Mouse (Mus musculus): ENCODE results near the gene Egln2.

Gene Egln2

DNA sequence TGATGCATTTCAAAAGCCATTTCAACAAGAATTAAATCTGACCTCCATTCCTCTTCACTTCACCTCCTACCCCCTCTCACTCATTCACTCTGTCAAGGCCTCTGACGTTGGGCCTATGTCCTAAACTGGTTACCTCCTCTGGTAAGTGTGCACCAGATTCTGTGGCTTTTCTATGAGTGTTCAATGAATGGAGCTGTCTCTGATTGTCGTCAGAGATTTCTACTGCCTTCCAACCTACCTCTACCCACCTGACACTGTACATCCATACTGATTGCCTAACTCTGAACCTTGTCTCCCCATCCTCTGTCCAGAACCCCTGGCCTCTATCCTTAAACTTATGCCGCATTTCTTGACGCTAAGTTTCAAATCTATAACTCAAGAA lies 11.3 kb upstream of the Egln2 start:
- in situ Hi-C loops (cut with MseI, MboI): no loop called here

DNA sequence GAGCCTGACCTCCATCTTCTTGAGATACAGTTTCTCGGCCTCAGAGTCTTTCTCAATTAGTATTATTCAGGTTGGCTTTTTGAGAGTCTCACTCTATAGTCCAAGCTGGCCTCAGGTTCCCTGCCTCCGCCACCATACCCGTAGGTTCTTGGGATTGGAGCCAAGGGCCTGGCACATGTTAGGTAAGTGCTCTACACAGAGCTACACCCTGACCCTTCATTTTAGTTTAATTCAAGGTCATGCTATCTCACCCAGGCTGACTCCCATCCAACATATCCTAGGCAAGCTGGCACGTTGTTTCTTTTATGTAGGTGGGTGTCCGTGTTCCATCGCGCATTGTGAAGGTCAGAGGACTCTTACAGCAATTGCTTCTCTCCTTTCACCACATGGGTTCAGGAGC lies 8.3 kb upstream of the Egln2 start:
- in situ Hi-C loops (cut with MseI, MboI): no loop called here

DNA sequence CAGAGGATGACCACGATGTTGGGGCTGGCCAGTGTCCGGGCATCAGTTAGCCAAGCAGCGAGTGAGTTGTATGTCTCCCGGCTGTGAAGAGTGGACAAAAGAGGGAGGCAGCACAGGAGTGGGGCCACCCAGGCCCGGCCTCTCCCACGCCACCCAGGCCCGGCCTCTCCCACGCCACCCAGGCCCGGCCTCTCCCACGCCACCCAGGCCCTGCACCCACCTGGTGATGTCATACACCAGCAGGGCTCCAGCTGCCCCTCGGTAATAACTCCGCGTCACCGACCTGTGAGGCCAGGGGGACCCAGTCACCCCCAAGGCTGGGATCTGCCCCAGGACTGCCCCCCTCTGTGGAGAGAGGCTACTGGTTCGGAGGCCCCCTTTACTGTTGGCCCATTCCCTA lies 7.9 kb upstream of the Egln2 start:
- in situ Hi-C loops (cut with MseI, MboI): no loop called here

DNA sequence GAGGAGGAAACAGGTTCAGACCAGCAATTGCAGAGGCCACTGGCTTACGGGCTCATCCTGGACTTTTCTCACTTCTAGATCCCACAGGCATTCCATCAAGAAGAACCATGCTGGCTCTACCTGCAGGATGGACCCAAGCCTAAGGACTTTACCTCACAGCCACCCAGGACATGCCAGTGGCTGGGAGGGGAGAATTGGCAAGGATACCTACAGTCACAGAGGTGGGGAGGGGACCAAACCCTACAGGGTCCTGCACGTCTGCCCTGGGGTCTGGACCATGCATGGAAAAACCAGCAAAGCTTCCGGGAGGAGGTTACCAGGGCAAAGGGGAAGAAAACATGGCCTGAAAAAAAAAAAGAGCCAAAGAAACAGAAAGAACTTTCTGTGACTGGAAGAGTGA lies 4.4 kb upstream of the Egln2 start:
- in situ Hi-C loops (cut with MseI, MboI): no loop called here

DNA sequence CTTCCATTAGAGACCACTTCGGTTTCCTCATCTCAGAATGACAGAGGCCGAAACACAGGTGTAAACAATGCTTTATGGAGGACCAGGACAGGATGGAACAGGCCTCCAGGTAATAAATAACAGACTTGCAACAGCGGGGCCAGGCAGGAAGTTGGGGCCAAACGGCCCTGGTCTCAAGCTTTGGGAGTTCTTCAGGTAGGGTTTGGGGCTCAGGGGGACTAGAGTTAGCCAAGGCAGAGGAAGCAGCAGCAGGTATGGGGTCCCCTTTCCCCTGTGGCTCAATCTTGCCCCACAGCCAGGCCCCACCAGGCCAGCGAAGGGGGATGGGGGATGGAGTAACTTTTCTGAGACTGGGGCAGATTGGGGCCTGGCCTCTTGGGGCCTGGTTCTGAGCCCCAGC lies 1.8 kb upstream of the Egln2 start:
- in situ Hi-C loops (cut with MseI, MboI): no loop called here

DNA sequence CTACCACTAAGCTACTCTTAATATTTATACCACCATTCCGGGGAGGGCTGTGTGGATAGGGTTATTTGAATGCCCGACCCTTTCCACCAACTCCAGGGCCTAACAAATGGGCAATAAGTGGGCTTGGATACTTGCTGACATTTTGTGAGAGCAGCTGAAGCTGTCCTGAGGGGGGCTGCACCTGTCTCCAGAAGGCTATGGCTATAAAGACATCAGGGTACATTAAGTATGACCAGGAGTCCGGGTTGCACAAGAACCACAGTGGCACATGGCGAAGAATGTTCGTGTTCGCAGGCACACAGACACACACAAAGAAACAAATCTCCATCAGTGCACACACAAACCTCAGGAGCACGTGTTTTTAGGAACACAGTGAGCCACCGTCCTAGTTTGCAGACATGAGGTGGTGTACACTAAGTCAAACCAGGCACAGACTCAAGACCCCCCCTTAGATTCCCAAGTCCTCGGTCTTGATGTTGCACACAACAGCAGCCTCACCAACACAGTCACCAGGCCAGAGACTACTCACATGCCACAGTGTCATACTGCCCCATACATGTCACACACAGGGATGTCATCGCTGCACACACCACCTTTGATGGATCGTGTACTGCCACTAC lies 983 bp upstream of the Egln2 start:
- in situ Hi-C loops (cut with MseI, MboI): no loop called here

DNA sequence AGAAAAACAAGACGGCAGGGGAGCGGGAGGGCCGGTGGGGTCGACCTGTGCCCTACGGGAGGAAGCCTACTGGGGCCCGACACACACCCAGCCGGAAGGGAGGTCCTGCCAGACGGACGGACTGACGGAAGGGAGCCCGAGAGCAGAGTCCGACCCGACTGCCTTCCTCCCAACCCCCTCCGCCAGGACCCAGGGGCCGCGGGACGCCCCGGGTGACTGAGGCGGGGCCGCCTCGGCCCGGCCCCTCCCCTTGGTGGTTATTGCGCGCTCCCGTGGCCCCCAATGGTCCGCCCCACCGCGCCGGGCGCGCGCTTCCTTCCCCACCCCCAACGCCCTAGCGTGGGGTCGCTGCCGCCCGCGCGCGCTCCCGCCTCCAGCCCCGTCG lies 381 bp downstream of the Egln2 start:
- in situ Hi-C loops (cut with MseI, MboI): no loop called here

DNA sequence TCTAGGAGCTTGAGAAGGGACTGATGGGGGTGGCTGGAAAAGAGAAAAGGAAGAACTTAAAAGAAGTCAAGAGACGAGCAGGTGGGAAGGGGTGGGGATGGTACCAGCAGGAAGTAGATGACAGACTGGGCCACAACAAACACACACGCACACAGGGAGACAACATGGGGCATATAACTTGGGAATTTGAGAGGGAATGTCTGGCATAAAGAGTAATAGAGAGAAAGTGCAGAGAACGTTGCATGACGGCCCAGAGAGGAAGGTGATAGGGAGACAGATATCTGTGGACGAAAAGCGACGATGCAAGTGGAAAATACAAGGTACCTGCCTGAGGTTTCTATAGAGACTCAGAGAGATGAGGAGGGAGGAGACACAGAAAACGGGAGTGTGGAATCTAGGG lies 906 bp downstream of the Egln2 start:
- in situ Hi-C loops (cut with MseI, MboI): no loop called here

DNA sequence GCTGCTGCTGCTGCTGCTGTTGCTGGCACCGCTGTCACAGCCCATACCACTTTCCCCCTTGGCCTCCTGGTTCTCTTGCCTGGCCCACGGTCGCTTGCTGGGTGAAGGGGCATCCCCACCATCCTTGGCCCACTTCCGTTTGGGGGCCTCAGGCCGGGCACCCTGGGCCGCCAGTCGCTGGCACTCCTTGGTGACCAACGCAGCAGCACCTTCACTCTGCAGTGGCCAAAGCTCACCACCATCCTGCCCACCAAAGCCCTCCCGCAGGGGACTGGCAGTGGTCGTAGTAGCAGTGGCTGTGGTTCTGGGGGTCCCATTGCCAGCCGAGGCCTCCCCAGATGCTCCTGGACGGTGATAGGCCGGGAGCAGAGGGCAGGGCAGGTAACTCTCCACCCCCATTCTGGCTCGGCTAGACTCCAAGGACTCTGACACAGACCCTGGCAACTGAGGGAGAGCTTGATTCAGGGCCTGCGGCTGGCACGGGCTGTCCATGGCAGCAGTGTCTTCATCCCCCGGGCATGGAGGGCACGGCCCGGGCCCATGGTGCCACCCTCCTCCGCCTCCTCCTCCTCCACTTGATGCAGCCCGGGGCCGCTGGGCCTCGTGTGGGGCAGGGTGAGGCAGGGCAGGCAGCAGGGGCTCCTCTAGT lies 1.5 kb downstream of the Egln2 start:
- in situ Hi-C loops (cut with MseI, MboI): no loop called here

DNA sequence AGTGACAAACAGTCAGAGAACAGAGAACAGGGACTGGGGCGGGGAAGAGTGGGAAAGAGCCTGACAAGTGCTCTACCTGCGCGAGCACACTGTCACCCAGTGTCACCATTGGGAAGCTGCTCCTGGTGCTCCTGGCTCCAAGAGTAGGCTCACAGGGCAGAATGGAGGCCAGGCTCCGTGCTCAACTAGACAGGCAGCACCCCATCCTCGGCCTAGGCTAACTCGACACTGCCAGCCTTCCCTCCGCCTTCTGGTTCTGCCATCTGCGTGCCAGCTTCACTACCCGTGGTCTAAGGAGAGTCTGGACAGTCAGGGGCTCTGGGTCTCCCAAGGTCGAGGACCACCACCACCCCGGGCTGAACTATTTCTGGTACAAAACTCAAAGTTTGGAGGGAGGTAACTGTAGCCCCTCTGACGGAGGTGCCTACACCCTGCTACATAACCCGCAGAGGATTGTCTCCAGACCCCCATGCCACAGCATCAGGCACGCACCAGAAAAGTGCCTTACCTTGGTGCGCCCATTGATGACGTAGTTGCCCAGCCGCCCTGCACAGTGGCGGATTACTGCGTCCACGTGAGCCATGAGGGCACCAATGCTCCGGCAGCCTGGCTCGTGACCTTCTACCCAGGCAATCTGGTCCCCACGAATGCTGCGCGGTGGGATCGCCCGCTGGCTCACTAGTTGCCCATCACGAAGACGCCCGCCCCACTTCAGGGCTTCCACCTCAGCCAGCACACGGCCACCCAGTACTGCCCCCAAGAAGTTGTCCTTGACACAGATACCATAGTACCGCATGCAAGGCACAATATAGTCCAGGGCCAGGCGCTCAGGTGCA lies 2.3 kb downstream of the Egln2 start:
- in situ Hi-C loops (cut with MseI, MboI): no loop called here

DNA sequence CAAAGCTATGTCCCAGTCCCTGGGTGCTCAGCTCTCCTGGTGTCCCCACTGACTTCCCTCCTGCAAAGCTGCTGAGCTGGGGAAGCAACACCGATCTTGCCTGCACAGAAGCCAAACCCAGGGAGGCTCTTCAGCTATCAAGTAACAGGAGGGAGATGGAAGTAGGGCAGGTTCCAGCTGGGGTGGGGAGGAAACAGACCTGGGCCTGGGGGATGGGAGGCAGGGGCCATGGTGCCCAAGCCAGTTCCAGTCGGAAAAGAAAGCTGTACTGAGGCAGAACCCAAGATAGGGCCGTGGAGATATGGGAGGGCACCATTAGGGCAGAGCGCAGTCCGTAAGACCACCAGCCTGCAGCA lies 3.2 kb downstream of the Egln2 start:
- in situ Hi-C loops (cut with MseI, MboI): no loop called here

DNA sequence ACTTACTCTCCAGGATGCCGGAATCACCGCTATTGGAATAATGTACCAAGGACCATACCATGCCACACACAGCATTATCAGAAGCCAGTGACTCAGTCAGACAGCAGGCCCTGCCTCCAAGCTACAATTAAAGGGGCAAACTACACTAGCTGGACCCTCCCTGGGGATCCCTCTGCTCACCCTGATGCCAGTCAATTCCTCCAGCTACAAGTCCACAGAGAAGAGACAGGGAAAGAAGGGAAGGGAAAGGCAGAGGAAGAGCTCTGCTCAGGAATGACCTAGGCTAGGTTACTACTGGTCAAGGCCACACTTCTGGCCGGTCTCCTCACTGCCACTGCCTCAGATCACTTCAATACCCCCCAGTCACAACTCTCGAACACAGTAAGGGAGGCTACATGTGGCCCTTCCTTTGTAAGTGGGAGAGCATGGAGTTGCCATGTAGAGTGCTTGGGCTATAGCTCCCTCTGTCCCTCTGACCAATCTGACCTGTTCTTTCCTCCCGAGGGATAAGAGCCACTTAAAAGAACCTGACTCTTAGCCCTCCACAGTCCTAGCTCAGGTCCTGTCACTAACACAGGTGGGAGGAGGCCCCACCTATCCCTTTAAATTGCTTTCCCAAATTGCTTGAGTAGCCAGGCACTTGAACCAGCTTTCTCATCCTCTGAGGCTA lies 3.7 kb downstream of the Egln2 start:
- in situ Hi-C loops (cut with MseI, MboI): no loop called here

DNA sequence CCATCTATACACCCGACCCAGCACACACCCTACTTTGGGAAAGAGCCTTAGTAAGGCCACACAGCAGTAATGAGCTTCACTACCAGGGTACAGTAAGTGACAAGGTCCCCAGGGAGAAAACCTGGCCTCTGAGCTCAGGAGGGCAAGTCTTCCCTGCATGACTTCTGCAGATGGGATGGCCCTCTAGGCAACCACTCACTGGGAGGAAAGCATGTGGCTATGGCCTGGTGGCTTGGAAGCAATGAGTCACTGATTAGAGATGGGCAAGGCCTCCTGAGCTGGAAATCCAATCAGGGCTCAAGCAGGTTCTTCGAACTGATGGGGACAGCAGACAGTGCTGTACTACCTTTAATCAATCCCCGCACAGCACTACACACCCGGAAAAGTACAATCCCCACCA lies 4.9 kb downstream of the Egln2 start:
- in situ Hi-C loops (cut with MseI, MboI): no loop called here

DNA sequence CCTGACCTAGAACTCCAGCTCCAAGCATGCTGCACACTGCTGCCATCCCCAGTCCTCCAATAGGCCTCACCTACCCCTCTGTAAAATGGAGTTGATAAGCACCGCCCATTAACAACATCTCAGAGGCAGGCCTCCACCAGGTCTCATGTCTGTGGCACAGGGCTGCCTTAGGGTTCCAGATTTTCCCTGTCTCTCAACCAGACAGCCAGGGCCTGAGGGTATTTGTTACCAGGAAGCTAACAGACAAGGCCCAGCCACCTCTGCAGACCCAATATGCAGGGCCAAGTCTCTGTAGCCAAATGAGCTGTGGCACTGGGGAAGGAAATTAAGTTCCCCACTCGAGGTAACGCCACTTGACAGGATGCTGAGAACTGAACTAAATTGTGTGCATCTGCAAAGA lies 5.7 kb downstream of the Egln2 start:
- in situ Hi-C loops (cut with MseI, MboI): no loop called here

DNA sequence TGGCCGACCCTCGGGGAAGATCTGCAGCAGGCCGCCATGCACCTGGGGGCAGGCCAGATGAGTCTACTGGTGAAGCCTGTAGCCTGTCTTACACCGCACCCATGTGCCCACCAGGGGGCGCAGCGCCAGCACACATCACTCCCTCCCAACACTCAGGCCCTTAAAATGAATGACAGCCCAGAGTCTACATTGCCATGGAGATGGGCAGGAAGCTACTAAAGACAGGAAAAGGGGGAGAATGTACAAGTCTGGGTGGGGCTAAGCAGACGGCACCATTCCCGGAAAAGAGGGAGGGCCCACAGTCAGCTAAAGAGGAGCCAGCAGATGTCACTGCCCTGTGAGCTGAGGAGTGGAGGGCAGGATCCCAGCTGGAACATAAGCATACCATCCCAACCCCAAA lies 6.7 kb downstream of the Egln2 start:
- in situ Hi-C loops (cut with MseI, MboI): no loop called here

DNA sequence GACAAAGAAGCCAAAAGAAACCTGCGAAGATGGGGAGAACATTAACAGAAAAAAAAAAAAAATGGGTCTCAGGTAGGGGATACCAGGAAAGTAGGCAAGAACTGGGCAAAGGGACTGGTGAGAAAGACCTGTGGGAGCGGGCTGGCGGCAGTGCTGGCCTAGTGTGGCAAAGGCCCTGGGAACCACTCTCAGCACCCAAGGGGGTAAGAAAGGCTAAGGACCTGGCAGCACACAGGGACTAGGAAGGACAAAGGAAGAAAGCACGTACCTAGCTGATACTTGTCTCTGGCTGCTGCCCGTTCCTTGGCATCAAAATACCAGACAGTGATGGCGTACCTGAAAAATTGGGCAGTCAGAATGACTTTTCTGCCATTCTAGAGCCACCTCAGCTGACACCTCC lies 7.3 kb downstream of the Egln2 start:
- in situ Hi-C loops (cut with MseI, MboI): no loop called here

DNA sequence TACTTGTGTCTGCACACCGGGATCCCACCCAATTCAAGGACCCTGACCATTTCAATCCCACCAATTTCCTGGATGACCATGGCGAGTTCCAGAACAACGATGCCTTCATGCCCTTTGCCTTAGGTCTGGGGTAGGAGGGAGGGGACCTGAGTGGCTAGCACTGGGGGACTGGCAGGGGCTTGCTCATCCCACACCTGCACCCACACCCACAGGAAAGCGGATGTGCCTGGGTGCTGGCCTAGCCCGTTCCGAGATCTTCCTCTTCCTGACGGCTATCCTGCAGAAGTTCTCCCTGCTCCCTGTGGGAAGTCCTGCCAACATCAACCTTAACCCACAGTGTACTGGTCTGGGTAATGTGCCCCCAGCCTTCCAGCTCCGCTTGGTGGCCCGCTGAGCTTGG lies 8.4 kb downstream of the Egln2 start:
- in situ Hi-C loops (cut with MseI, MboI): no loop called here

DNA sequence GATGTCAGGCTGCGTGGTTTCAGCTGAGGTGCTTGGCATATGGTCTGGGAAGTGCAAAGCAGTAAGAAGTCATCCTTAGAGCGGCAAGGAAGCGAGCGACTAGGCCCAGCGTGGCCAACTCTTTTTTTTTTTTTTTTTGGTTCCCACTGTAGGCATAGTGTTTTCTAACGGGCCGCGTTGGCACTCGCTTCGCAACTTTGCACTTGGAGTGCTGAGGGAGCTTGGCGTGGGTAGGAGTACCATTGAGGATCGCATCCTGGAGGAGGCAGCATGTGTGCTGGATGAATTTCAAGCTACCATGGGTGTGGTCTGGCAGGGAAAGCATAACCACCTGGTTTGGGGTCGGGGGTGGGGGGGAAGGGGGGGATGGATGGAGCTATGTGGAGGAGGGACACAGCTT lies 10.6 kb downstream of the Egln2 start:
- in situ Hi-C loops (cut with MseI, MboI): no loop called here

DNA sequence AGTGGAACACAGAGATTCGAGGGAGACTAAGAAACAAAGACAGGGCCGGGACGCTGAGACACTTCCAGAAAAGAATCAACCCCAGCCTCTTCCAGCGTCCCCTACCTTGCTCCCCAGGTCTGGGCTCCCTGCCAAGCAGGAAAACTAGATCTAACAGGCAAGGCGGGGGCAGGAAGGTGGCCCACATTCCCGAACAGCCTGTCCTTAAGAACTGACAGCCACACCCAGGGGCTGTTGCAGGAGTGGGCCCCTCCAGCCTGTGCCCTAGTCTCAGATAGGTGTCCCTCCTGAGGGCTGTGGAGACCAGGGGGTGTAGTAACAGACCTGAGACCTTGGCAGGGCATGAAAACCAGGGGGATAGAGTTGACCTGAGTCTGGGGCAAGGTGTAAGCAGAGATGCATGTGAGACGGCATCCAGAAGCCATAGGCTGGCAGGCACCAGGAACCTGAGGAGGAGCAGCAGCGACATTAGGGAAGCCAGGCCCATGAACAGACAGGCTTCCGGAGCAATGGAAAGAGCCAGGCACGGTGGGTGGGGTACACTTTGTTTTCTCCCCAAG lies 13.3 kb downstream of the Egln2 start, which contains the start of gene Cyp2t4:
Gene Cyp2t4, plus strand, starts transcription at position 510 of the 560 bp plus-strand sequence.
- in situ Hi-C loops (cut with MseI, MboI): no loop called here

DNA sequence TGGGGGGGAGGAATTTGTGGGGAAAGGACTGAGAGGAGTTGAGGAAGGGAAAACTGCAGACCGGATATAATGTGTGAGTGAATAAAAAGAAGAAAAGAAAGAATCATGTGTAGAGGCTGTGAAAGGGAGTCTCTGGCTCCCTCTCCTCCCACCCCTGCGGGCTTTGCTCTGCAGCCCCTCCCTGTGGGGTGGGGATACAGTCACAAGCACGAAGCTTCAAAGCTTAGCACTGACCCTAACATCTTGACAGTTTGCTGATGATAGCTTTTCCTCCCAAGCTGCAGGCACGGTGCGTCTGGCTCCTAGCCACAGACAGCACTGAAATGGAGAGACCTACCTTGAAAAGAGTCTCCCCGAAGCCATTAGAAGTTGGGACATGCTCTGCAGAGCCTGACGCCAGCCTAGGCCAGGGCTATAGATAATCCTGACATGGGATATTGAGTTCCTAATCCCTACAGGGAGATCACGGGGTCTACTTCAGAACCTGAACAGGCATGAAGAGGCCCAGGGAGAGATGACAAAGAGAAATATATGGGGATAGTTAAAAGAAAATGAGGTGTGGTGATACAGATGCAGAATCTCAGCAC lies 30.1 kb downstream of the Egln2 start:
- in situ Hi-C loops (cut with MseI, MboI): no loop called here

DNA sequence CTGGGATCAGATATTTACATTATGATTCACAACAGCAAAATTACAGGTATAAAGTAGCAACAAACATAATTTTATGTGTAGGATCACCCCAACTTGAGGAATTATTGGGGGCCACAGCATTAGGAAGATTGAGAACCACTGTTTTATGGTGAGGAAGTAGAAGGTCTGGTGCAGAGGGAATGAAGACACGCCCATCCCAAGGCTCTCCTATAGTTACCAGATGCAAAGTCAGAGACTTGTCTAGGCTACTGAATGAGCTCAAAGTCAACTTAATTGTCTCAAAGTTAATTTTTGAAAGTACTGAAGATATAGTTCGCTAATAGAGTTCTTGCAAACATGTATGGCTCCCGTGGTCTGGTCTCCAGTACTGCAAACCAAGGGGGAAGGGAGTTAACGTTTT lies 32.8 kb downstream of the Egln2 start:
- in situ Hi-C loops (cut with MseI, MboI): no loop called here

DNA sequence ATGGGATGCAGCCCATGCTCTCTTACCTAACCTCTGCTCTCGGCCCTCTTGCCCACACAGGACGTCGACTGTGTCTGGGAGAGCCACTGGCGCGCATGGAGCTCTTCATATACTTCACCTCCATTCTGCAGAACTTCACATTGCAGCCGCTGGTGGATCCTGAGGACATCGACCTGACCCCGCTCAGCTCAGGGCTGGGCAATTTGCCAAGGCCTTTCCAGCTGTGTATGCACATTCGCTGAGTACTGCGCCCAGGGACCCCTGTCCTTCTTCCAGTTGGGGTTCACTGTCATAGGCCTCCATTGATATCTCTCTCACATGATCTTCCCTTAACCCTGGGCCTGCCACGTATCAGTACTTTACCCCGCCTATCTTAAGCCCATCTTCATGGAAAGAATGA lies 33.4 kb downstream of the Egln2 start:
- in situ Hi-C loops (cut with MseI, MboI): no loop called here

Data from mouse trophoblast stem cell (cell line).